Mouse (Mus musculus) lung, adult 2 months (tissue): ENCODE results near the gene Srpx.
A peak's percentile ranks its signal among the peaks of the same experiment; 100 is the strongest.

ENCODE experiments used
- CTCF ChIP-seq: fragments of 200-500 bp; IDR thresholded peaks from 2 replicates; pipeline ENCODE4 v1.5.1; 2011; ENCODE audit warnings: mild to moderate bottlenecking, low read length, control low read depth; ENCODE audit not compliant: insufficient read depth
- POLR2A ChIP-seq: fragments of 200-500 bp; IDR thresholded peaks from 2 replicates; pipeline ENCODE4 v1.6.1; 2011; ENCODE audit warnings: low read depth, mild to moderate bottlenecking, control low read depth, low read length, borderline replicate concordance; ENCODE audit errors: extremely low read depth

GRCm38 (mm10) chrX:10034666-10035065 is 82.8 kb downstream of the Srpx start:
- TF ChIP-seq CTCF (peak; percentile 27; the same call in 1 of the 2 replicates), POLR2A (no peak)
